Mouse (Mus musculus) layer of hippocampus, adult 2 months (tissue): ENCODE measurements at regions not wholly inside any gene's neighbourhood (a gene's known extent, or its start where the extent isn't known, plus 50 kb on each side); places are given as distances from the start of the nearest gene placed in this dataset.
"Not testable (repeated sequence)": the region's sequence is repeated elsewhere in the genome, so short reads cannot be mapped to it uniquely, and the experiment has no call there.

Source experiments
- DNase-seq, 2 experiments: peaks; one replicate each; pipeline ENCODE4 v3.0.0; 2022; ENCODE audit warnings: low spot score in 2 of 2
- H3K27ac ChIP-seq: fragments of 200-600 bp; 2 replicates; pipeline ENCODE4 v1.8.1; 2022
- H3K4me3 ChIP-seq: fragments of 200-600 bp; 2 replicates; pipeline ENCODE4 v1.8.1; 2022; ENCODE audit warnings: mild to moderate bottlenecking
- CTCF ChIP-seq: fragments of 200-600 bp; conservative IDR thresholded peaks from 2 replicates; pipeline ENCODE4 v1.8.1; 2022; ENCODE audit warnings: antibody characterized with exemption, mild to moderate bottlenecking, moderate library complexity

GRCm38 (mm10) chr15:96793251-96793650 lies 93.7 kb upstream of the Slc38a2 start:
- TF ChIP-seq CTCF: no peak
- Histone ChIP-seq H3K27ac (no peak overlapping the region), H3K4me3 (no peak overlapping the region)
- DNase-seq: no peak

- DNase-seq: no peak
- TF ChIP-seq CTCF: no peak
- H3K27ac ChIP-seq: no peak overlapping the region
- no peak overlapping the region for H3K4me3 ChIP-seq
Measured at GRCm38 (mm10) chr15:96791306-96791705, 91.8 kb upstream of the Slc38a2 start.

- DNase-seq, H3K4me3 ChIP-seq, H3K27ac ChIP-seq: not testable (repeated sequence)
Measured at GRCm38 (mm10) chr15:96787921-96788320, 88.4 kb upstream of the Slc38a2 start.

- no peak for TF ChIP-seq CTCF
- Histone ChIP-seq H3K27ac (no peak overlapping the region), H3K4me3 (no peak overlapping the region)
- DNase-seq: no peak
Measured at GRCm38 (mm10) chr15:96784578-96784977, 85.0 kb upstream of the Slc38a2 start.

GRCm38 (mm10) chr15:96781560-96781959 lies 82.0 kb upstream of the Slc38a2 start:
- H3K4me3 ChIP-seq: no peak overlapping the region
- peak; percentile 27; the same call in 1 of the 2 replicates for TF ChIP-seq CTCF
- no peak overlapping the region for H3K27ac ChIP-seq
- DNase-seq: no peak

GRCm38 (mm10) chr15:96780606-96781005 lies 81.1 kb upstream of the Slc38a2 start:
- no peak for DNase-seq
- TF ChIP-seq CTCF: no peak

GRCm38 (mm10) chr15:96779358-96779757 lies 79.8 kb upstream of the Slc38a2 start:
- Histone ChIP-seq H3K27ac (no peak overlapping the region), H3K4me3 (no peak overlapping the region)
- no peak for DNase-seq
- TF ChIP-seq CTCF: no peak

More at GRCm38 (mm10) chr15:96780606-96781005, 81.1 kb upstream of the Slc38a2 start:
- Histone ChIP-seq H3K27ac (no peak overlapping the region), H3K4me3 (no peak overlapping the region)

- Histone ChIP-seq H3K4me3 (no peak overlapping the region), H3K27ac (no peak overlapping the region)
- no peak for DNase-seq
- TF ChIP-seq CTCF: no peak
Measured at GRCm38 (mm10) chr15:96778321-96778926, 78.9 kb upstream of the Slc38a2 start.

- Histone ChIP-seq H3K4me3 (no peak overlapping the region), H3K27ac (no peak overlapping the region)
- no peak for TF ChIP-seq CTCF
- no peak for DNase-seq
Measured at GRCm38 (mm10) chr15:96776476-96777075, 77.0 kb upstream of the Slc38a2 start.

GRCm38 (mm10) chr15:96775129-96775528 lies 75.6 kb upstream of the Slc38a2 start:
- H3K27ac ChIP-seq: no peak overlapping the region
- no peak for DNase-seq
- H3K4me3 ChIP-seq: no peak overlapping the region
- TF ChIP-seq CTCF: no peak

GRCm38 (mm10) chr15:96774664-96775063 lies 75.1 kb upstream of the Slc38a2 start:
- Histone ChIP-seq H3K4me3 (no peak overlapping the region), H3K27ac (no peak overlapping the region)
- TF ChIP-seq CTCF: no peak
- no peak for DNase-seq

- no peak for TF ChIP-seq CTCF
- DNase-seq: no peak
- Histone ChIP-seq H3K27ac (no peak overlapping the region), H3K4me3 (no peak overlapping the region)
Measured at GRCm38 (mm10) chr15:96773656-96774055, 74.1 kb upstream of the Slc38a2 start.

GRCm38 (mm10) chr15:96772701-96773100 lies 73.2 kb upstream of the Slc38a2 start:
- H3K27ac ChIP-seq: no peak overlapping the region
- no peak for DNase-seq
- H3K4me3 ChIP-seq: no peak overlapping the region
- no peak for TF ChIP-seq CTCF

GRCm38 (mm10) chr15:96770786-96771185 lies 71.3 kb upstream of the Slc38a2 start:
- DNase-seq: no peak
- H3K27ac ChIP-seq: no peak overlapping the region
- no peak for TF ChIP-seq CTCF
- H3K4me3 ChIP-seq: no peak overlapping the region
